Mouse (Mus musculus): ENCODE results near the gene Svbp. TPM values are rescaled to one million over a fixed set of nuclear protein-coding genes. Genes with fewer than 3 reads are reported as not detected.

Svbp gene
- total RNA-seq, 2 experiments from 2014 or later, result 17.6 to 20.7 TPM

- DNase-seq (ENCODE audit: low spot score in 2 of 2), result peak; percentile 53 to 78
- intact Hi-C loops (cut with DNase I), result no loop called here
These were observed 44.1 kb downstream of the Svbp start for GRCm38 (mm10) chr4:119239181-119239682.

GRCm38 (mm10) chr4:119241664-119242063 lies 46.6 kb downstream of the Svbp start:
- peak; percentile 53 to 70 for DNase-seq (ENCODE audit: low spot score in 2 of 2)
- intact Hi-C loops (cut with DNase I), result loop anchor here (10.0 kb wide), 3 partner anchors 223 to 423 kb away; partner anchors contain the start of genes Foxj3 and Frg2f1

DNA sequence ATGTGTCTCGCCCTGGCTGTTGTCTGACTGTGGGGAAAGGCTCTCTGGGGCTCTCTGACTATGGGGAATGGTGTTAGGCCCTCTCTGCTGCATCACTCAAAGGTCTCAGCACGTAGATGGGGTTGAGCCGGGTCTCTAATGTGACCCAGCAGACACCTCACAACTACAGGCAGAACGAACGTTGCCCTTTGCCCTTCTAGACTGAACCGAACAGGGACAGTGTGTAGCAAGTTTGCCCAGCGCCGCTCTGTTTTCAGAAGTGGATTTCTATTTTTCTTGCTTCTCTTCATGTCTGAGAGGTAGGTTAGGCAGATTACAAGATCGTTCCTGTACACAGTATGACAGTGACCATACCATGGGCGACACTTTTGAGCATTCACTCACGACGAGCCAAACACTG lies 47.5 kb downstream of the Svbp start:
- no peak for DNase-seq (ENCODE audit: low spot score in 2 of 2)
- intact Hi-C loops (cut with DNase I), result loop anchor here (10.0 kb wide), 3 partner anchors 222 to 422 kb away; partner anchors contain the start of genes Foxj3 and Frg2f1

DNA sequence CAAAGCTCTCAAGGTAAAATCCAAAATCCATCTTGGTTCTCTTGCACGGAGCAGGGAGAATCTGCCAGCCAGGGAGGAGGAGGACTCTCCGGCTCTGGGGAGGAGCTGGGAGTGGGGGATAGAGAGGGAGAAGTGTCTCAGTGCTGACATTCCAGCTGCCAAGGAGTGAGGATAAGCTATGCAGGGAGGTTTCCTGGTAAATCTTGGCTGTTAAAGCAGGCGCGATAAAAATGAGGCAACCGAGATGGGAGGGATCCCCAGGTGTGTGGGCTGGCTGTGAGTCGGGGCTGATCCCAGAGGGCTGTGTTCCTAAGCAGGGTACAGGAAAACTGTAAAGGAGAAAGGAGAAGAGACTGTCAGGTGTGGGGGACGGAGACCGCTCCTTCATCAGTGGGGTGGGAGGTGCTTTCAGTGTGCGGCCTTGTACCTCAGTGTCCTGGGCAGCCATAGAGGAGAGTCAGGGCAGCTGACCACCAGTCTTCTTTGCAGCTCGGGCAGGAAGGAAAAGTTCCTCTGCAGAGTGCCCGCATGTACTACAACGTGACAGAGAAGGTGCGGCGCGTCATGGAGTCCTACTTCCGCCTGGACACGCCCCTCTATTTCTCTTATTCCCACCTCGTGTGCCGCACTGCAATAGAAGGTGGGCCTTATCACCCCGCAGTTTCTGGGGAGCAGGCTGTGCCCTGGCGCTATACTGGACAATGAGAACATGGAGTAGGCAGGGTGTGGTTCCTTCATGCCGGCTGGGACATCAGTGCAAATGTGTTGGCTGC lies 49.5 kb downstream of the Svbp start:
- DNase-seq (ENCODE audit: low spot score in 2 of 2), result peak; percentile 62 to 90
- intact Hi-C loops (cut with DNase I), result loop anchor here (10.0 kb wide), 3 partner anchors 220 to 420 kb away; partner anchors contain the start of genes Foxj3 and Frg2f1

- intact Hi-C loops (cut with DNase I), result loop anchor here (10.0 kb wide), 3 partner anchors 219 to 419 kb away; partner anchors contain the start of genes Foxj3 and Frg2f1
- DNase-seq (ENCODE audit: low spot score in 2 of 2), result peak; percentile 45 to 90
These were observed 50.5 kb downstream of the Svbp start for GRCm38 (mm10) chr4:119245556-119245955.

DNA sequence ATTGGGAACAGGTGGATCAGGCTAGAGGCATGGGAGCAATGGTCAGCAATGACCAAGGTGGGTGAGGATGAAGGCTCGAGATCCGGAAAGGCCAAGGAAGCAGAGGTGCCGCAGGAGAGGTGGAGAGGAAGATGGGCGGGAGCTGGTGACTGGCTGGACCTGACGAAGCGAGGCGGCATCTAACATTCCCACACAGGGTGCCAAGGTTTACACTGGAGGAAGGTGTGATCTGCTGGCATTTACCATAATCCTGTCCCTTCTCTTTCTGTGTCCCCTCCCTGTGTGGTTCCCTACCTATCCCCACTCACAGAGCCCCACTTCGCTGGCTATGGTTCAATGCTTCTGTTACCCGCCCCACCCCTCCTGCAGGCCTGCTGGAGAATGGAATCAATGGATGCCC lies 50.9 kb downstream of the Svbp start:
- peak in 1 of 2 experiments; percentile 63 for DNase-seq (ENCODE audit: low spot score in 2 of 2)
- intact Hi-C loops (cut with DNase I), result loop anchor here (2.0 to 10.0 kb wide), 4 partner anchors 49 to 419 kb away; partner anchors contain the start of genes Foxj3, Frg2f1 and Ybx1

DNA sequence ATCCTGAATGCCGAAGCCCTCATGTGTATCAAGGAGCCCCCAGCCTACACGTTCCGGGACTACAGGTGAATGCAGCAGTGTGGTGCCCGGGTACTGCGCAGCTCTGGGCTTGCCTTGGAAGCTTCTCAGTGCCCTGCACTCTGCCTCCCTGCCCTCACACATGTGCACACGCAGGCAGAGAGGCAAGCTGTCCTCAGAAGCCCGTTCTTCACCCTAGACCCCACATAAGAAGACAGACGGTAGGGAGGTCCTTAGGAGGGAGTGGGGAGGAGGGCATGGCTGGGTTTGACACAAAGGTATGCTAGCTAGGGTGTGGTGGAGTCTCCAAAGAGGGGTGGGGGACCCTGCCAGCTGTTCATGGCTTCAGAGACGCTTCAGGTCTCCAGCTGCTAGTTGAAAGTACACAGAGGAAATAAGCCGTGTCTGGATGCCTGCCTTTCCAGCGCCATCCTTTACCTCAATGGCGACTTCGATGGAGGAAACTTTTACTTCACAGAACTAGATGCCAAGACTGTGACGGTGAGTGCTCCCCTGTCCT lies 51.7 kb downstream of the Svbp start:
- DNase-seq (ENCODE audit: low spot score in 2 of 2), result no peak
- intact Hi-C loops (cut with DNase I), result loop anchor here (2.0 to 10.0 kb wide), 4 partner anchors 48 to 418 kb away; partner anchors contain the start of genes Foxj3, Frg2f1 and Ybx1

- DNase-seq (ENCODE audit: low spot score in 2 of 2), result peak; percentile 62 to 72
- intact Hi-C loops (cut with DNase I), result loop anchor here (2.0 to 10.0 kb wide), 4 partner anchors 47 to 417 kb away; partner anchors contain the start of genes Foxj3, Frg2f1 and Ybx1
These were observed 52.5 kb downstream of the Svbp start for GRCm38 (mm10) chr4:119247462-119248235.

DNA sequence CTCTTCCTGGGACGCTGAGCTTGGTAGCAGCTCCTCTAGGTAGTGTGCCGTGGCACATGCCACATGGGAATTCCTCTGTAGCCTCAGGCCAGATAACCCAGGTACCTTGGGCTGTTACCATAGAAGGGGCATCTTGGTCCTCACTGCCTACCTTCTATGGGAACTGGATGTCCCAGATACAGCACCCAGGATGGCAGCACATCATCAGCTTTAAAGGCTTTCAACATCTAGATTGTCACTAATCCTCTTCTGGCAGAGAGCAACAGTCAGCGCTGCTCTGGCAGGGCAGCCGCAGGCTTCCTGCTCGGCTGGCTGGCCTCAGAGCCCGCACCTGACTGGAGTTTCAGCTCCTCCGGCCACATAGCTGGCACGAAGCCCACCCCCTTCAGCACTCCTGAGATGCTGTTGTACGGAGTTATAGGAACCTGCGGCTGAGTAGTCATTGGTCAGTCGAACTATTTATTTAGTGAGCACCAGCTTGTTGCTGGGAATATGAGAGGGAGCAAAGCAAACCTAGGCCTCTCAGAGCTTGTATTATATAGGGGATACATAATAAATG lies 53.4 kb downstream of the Svbp start:
- intact Hi-C loops (cut with DNase I), result loop anchor here (10.0 kb wide), 3 partner anchors 216 to 416 kb away; partner anchors contain the start of genes Foxj3 and Frg2f1
- DNase-seq (ENCODE audit: low spot score in 2 of 2), result no peak

Other genes starting within 250 kb of the Svbp start
- gene Lao1, start 233.7 kb upstream of the Svbp start, total RNA-seq (2021), result under 1 TPM; 0.27 to 0.34 TPM
- 100 to 1,000 TPM in 1 of 2 experiments, 10 to 100 TPM in 1; 95.0 to 111 TPM for gene Slc2a1, start 86.6 kb upstream of the Svbp start, total RNA-seq (2021)
- 1 to 10 TPM; 7.9 to 8.6 TPM for gene Zfp691, start 21.1 kb upstream of the Svbp start, total RNA-seq (2021)
- gene Ermap, start 5.3 kb upstream of the Svbp start, total RNA-seq (2021), result under 1 TPM; 0.57 to 0.60 TPM
- gene Tmem269, start 22.9 kb downstream of the Svbp start, total RNA-seq (2021), result under 1 TPM; 0.50 to 0.64 TPM
- 10 to 100 TPM; 33.4 to 34.2 TPM for gene AU022252, start 37.4 kb downstream of the Svbp start, total RNA-seq (2021)
- 1 to 10 TPM; 6.5 to 6.9 TPM for gene P3h1, start 37.6 kb downstream of the Svbp start, total RNA-seq (2021)
- under 1 TPM; 0.43 to 0.44 TPM for gene Cldn19, start 60.1 kb downstream of the Svbp start, total RNA-seq (2021)
- 100 to 1,000 TPM; 218 to 230 TPM for gene Ybx1, start 99.3 kb downstream of the Svbp start, total RNA-seq (2021)
- 10 to 100 TPM; 16.2 to 21.6 TPM for gene Ppih, start 125.2 kb downstream of the Svbp start, total RNA-seq (2021)
- gene Ccdc30, start 220.2 kb downstream of the Svbp start, total RNA-seq (2021), result 10 to 100 TPM; 16.3 to 16.9 TPM
- 1 to 10 TPM; 4.7 to 5.2 TPM for gene Ppcs, start 227.1 kb downstream of the Svbp start, total RNA-seq (2021)
- gene Zmynd12, start 227.5 kb downstream of the Svbp start, total RNA-seq (2021), result under 1 TPM in 1 of 2 experiments, not detected in 1; 0.25 TPM

Measured in left cerebral cortex, postnatal 25 days (tissue).